Mouse (Mus musculus): ENCODE data around the gene Sart1.

DNA sequence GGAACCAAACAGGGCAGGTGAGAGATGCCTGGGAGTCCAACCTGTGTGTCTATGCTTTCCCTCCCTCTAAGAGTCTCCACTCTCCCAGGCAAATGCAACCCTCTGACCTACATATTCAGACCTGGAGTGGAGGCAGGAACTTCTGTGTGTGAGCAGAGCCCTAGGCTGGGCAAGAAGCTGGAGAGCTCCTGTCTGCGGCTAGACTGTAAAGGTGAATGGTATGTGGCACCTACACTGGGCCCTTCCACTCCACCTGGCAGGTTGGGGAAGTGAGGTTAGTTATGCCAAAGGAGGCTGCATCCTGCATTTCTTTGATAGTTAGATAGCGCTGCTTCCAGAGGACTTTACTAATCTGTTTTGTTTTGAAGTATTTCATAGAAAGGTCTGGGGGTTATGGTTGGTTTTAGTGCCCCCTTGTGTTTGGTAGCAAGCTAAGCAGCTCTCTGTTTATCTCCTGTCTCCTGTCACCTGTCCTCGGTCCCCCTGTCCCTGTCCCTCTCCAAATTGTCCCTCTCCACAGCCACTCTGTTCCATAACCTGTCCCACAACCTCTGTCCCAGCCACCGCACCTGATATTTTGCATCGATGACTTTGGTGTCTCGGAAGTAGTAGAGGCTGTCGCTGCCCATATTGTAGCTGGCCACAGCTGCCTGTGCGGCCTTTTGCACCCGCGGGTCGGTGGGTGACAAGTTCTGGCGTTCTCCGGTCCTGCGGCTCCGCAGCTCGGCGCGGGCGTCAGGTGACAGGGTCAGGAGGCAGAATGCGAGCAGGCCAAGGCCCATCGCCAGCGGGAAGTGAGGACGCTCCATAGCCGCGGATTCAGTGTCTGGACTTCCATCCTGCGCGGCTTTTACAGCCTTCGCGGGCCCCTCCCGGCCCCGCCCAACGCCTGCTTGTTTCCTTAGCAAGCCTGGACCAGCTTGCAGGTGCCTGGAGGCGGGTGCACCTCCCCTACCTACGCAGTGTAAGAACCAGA, 39.7 kb downstream of the Sart1 start:
- peak; percentile 62 for TF ChIP-seq CTCF (conservative IDR thresholded peaks at IDR 0.05; ENCODE audit: low read length)
- no peak for TF ChIP-seq POU5F1 (IDR thresholded peaks at IDR 0.05; ENCODE audit: borderline replicate concordance, low read length)
- TF ChIP-seq NANOG (IDR thresholded peaks at IDR 0.05; ENCODE audit: borderline replicate concordance, low read length) = no peak

All from E14TG2a.4 (cell line).